Mouse (Mus musculus) erythroblast, adult 5-6 weeks (primary cell): ENCODE data around the gene Htr2a. TPM values are rescaled to one million over a fixed set of nuclear protein-coding genes. Genes with fewer than 3 reads are reported as not detected.

Experiments used
- ATAC-seq: replicated peaks from 2 replicates; pipeline ENCODE4 v1.8.0; 2016; ENCODE audit warnings: moderate number of reproducible peaks, mild to moderate bottlenecking, moderate TSS enrichment, inconsistent platforms; ENCODE audit not compliant: poor library complexity, low FRiP score, severe bottlenecking
- total RNA-seq, 2 experiments: library from RNA; stranded (forward) in 1 of 2; stranded (reverse) in 1 of 2; fragments of 150-400 nt in 1 of 2; fragments of 200-764, 138-1000 nt in 1 of 2; gene quantifications; 2 replicates each; pipeline versions ENCODE4 v1.2.3 to v1.2.4; 2015 to 2017; ENCODE audit warnings: low replicate concordance in 2 of 2

Htr2a gene
- total RNA-seq, 2 experiments from 2014 or later = 0.09 TPM; not detected in 1

GRCm38 (mm10) chr14:74684298-74684978, 43.8 kb downstream of the Htr2a start:
- ATAC-seq = no peak

- ATAC-seq = no peak
Observed at GRCm38 (mm10) chr14:74691963-74692362, 51.3 kb downstream of the Htr2a start.

- ATAC-seq = no peak
Observed at GRCm38 (mm10) chr14:74696766-74697165, 56.1 kb downstream of the Htr2a start.

GRCm38 (mm10) chr14:74697432-74697831, 56.8 kb downstream of the Htr2a start:
- ATAC-seq = no peak

GRCm38 (mm10) chr14:74699241-74699640, 58.6 kb downstream of the Htr2a start:
- no peak for ATAC-seq

GRCm38 (mm10) chr14:74703930-74704329, 63.3 kb downstream of the Htr2a start:
- ATAC-seq = no peak

GRCm38 (mm10) chr14:74709054-74709453, 68.4 kb downstream of the Htr2a start:
- peak; percentile 79 for ATAC-seq

- ATAC-seq = no peak
Observed at GRCm38 (mm10) chr14:74723541-74723940, 82.9 kb downstream of the Htr2a start.

GRCm38 (mm10) chr14:74731221-74732078, 90.8 kb downstream of the Htr2a start:
- no peak; the same call in 1 of the 2 replicates for ATAC-seq

GRCm38 (mm10) chr14:74732079-74732783, 91.6 kb downstream of the Htr2a start, which contains the start of gene Esd:
TSS of gene Esd (plus strand) at chr14:74732297.
- ATAC-seq = peak; percentile 97

GRCm38 (mm10) chr14:74733397-74733796, 92.8 kb downstream of the Htr2a start:
- no peak for ATAC-seq

- ATAC-seq = no peak
Observed at GRCm38 (mm10) chr14:74735471-74735870, 94.8 kb downstream of the Htr2a start.

GRCm38 (mm10) chr14:74736850-74737249, 96.2 kb downstream of the Htr2a start:
- no peak for ATAC-seq

Other genes starting within 250 kb of the Htr2a start
- gene Esd, start 91.5 kb downstream of the Htr2a start, total RNA-seq (2015; ENCODE audit: low replicate concordance) = 56.4 and 74.9 TPM in 2 replicates
- 50.2 and 57.3 TPM in 2 replicates for gene Esd, start 91.5 kb downstream of the Htr2a start, total RNA-seq (2017; ENCODE audit: low replicate concordance)